Mouse (Mus musculus) E14TG2a.4 (cell line): ENCODE measurements around the gene Creb3l1.

Experiments
- CTCF ChIP-seq: conservative IDR thresholded peaks from 2 replicates; pipeline ENCODE4 v1.5.1; 2014; ENCODE audit warnings: low read length
- NANOG ChIP-seq: IDR thresholded peaks from 2 replicates; pipeline ENCODE4 v1.6.1; 2014; ENCODE audit warnings: borderline replicate concordance, low read length, mixed read lengths
- POU5F1 ChIP-seq: IDR thresholded peaks from 2 replicates; pipeline ENCODE4 v1.6.1; 2014; ENCODE audit warnings: low read length, borderline replicate concordance

DNA sequence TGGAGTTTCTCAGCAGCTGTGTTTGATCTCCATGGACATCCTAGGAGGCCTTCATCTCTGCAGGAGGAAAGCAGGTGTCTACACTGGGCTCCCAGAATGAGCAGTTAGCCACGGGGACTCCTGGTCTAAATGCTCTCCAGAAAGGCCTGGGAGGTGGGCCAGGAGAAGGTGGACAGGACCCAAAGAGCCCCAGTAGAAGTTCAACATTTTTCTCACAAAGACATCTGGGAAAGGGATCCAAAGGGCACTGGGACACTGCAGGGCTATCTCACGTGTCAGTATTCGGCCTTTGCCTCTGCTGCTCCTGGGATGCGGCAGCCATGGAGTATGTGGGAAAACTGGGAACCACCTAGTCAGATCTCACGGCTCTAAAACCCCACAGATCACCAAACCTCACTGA lies 38.8 kb upstream of the Creb3l1 start:
- TF ChIP-seq CTCF = no peak
- TF ChIP-seq POU5F1 = no peak
- no peak for TF ChIP-seq NANOG
